Mouse (Mus musculus): ENCODE measurements around the gene Maoa. TPM values are rescaled to one million over a fixed set of nuclear protein-coding genes. Genes with fewer than 3 reads are reported as not detected.

The Maoa gene
- 0.11 TPM for polyA plus RNA-seq (2017; shearing (Covaris generic))

GRCm38 (mm10) chrX:16619034-16619929 is at the start of gene Maoa:
TSS of gene Maoa (plus strand) at chrX:16619698.

Other genes starting within 250 kb of the Maoa start
- not detected for gene Cypt1, start 96.8 kb upstream of the Maoa start, polyA plus RNA-seq (2017; shearing (Covaris generic))
- not detected for gene Maob, start 197.7 kb downstream of the Maoa start, polyA plus RNA-seq (2017; shearing (Covaris generic))